Mouse (Mus musculus) layer of hippocampus, postnatal 10 days (tissue): ENCODE data around the gene Gm10295. TPM values are rescaled to one million over a fixed set of nuclear protein-coding genes. Genes with fewer than 3 reads are reported as not detected.

Experiments
- DNase-seq, 2 experiments: peaks; one replicate each; pipeline ENCODE4 v3.0.0; 2021; ENCODE audit warnings: low spot score in 2 of 2
- total RNA-seq, 2 experiments: library from RNA; stranded (reverse); gene quantifications; 2 replicates each; pipeline ENCODE4 v1.2.3; 2021

Gm10295 gene
- total RNA-seq, 2 experiments from 2014 or later = not detected

- DNase-seq = no peak
Observed at GRCm38 (mm10) chr7:71368543-71369181, 17.4 kb upstream of the Gm10295 start.

- no peak for DNase-seq
Observed at GRCm38 (mm10) chr7:71355596-71355995, 4.3 kb upstream of the Gm10295 start.

DNA sequence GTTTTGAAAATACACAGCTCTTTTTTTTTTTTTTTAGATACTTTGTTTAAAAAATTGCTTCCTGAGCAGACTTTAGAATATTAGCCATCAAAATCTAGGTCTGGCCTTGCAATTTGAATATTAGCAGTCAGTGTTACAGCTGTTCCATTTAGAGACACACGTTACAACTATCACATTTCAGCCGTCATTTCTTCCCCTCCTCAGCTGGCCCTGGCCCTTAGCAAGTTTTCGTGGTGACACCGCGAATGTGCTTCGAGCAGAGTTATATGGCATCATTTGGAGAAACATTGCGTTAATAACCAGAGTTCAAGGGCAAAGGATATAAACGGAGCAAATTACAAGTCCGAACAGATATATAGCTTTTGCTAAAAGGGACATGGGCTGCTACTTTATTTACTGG, 2.4 kb downstream of the Gm10295 start:
- no peak for DNase-seq

- DNase-seq = no peak
Observed at GRCm38 (mm10) chr7:71324919-71325583, 26.2 kb downstream of the Gm10295 start.

- no peak for DNase-seq
Observed at GRCm38 (mm10) chr7:71313148-71313765, 38.0 kb downstream of the Gm10295 start.

DNA sequence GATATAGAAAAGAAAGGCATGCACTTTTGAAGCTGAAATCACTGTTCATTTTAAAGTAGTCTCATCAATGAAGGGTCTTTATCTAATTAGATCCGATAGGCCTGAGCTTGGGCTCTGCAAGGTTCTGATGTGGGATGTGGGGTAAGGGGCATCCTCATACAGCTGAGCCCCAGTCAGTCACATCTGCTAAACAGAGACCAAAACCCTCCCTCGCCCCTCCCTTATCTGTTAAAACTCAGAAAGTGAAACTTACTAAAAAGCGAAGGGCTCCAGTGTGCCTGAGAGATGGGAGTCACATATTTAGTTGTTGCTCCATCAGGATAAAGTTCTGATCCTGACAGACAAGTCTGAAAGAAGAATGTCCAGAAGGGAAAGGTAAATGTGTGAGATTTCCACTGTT, 38.9 kb downstream of the Gm10295 start:
- DNase-seq = no peak

GRCm38 (mm10) chr7:71311411-71311810, 39.9 kb downstream of the Gm10295 start:
- no peak for DNase-seq

DNA sequence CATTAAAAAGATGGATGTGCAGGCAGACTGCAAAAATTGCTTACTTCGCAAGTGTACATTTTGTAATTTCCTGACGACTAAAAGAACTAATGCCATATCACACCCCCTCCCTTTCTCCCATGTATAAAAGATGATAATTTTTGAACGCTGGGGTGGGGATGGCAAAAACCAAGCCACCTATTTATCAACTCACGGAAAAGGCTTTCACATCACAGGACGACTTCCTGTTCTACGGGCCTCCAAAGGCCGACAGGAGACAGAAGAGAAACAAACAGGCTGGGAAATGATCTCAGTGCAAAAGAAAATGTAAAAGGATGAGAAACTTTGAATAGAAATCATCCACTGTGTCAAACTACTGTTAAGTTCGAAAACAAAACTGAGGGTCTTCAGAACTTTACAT, 43.2 kb downstream of the Gm10295 start:
- no peak for DNase-seq

DNA sequence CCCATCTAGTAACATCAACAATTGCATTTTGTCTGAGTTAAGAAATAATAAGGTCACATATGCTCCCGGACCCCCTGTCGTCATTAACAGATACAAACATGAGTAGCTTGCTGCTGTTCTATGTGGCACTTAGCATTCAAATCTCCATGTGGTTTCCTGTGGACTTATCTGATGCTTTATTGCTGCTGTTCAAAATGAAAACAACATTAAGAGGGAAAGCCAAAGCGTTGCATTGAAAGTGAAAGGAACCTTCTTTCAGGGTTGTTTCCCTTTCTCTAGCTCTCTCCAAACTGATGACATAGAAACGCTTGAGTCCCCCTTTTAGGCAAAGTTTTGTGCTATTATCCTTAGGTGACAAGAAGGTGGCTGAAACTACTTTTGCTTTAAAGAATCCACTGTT, 48.6 kb downstream of the Gm10295 start:
- DNase-seq = no peak
